Mouse (Mus musculus): ENCODE measurements around the gene Zfp65. TPM values are rescaled to one million over a fixed set of nuclear protein-coding genes. Genes with fewer than 3 reads are reported as not detected.
"Not testable (repeated sequence)": the region's sequence is repeated elsewhere in the genome, so short reads cannot be mapped to it uniquely, and the experiment has no call there.

Gene Zfp65
- polyA plus RNA-seq, 1 experiment: 1.3 TPM

DNA sequence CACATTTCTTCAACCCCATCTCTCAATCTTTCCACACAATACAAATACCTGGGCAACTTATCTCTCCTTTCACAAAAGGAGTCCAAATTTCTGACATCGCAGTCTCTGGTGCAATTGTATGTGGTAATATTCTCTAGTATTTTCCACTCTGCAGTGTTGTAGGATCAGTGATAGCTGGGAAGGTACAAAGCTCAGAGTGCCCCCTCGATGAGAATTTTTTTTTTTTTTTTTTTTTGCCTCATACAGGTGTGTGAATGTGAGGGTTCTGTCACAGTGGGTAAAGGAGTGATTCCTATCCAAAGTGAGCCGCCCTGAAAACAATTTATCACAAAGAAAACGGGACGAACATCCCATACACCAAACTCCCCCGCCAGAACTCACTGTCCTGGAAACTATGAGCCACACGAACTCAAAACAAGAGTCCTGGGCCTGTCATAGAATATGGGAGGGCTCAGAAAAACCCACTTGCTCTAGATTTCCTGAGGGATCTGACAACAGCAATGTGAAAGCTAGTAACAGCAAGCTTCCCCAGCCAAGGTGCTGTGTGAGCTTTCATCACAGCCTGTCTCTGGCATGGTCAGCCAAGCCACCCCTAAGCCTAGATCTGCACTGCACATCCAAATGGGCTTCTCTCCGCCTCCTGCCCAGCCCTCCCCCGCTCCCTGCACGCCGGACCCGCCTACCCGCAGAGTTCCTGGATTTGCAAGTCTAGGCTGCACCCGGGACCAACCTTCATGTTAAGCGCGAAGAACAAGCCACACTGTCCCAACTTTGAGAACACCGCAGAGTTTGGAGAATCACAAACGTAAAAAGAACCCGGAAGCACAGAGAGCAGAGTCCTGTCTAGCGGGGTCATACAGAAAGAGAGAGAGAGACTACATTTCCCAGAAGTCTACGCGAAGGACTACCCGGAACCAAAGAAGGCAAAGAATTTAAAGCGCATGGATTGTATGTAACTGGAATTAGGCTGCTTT lies 25.6 kb upstream of the Zfp65 start, which contains the start of gene Zfp85:
Gene Zfp85 (minus strand): TSS at position 896 of the 974 bp plus-strand sequence.
- TF ChIP-seq POLR2A (IDR thresholded peaks at IDR 0.05; ENCODE audit: insufficient read length, low read depth) (peak; percentile 29), SRF (IDR thresholded peaks at IDR 0.05; ENCODE audit: control insufficient read depth, insufficient read length, low read depth) (no peak)
- H3K4me3 ChIP-seq: peak within 1 kb of the TSS; percentile 33
- no peaks in the 10 kb centered on the region for H3K79me2 ChIP-seq (ENCODE audit: control insufficient read depth, insufficient read depth)
- no peak within 1 kb of the TSS for H3ac ChIP-seq (ENCODE audit: control insufficient read depth, insufficient read length)
- peaks cover 3% of the 10 kb centered on the region for H3K36me3 ChIP-seq (ENCODE audit: control insufficient read depth, insufficient read depth)
- H3K4me2 ChIP-seq (ENCODE audit: low read depth): peak within 1 kb of the TSS; percentile 84
- no peaks in the 10 kb centered on the region for H3K27me3 ChIP-seq (ENCODE audit: control insufficient read depth, insufficient read depth, insufficient read length)

DNA sequence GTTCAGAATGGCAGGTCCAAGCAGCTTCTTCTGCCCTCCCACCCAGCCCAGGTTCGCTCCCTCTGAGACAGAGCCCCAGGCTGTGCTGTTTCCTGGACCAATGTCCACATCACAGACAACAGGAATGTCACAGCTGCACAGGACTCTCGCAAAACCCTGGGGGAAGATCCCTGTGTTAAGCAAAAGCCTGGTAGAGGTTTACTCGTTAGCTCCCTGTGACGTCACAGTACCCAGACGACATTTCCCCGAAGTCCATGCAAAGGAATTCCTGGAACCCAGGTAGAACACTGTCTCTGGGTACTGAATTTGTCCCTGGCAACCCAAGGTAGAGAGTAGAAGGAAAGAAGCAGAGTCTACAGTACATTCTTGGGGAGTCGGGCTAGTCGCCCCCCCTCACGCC lies 14.9 kb upstream of the Zfp65 start:
- Histone ChIP-seq H3ac (ENCODE audit: control insufficient read depth, insufficient read length) (no peak overlapping the region), H3K4me2 (ENCODE audit: low read depth) (no peak overlapping the region), H3K4me3 (no peak overlapping the region), H3K79me2 (ENCODE audit: control insufficient read depth, insufficient read depth) (no peaks in the 10 kb centered on the region), H3K27me3 (ENCODE audit: control insufficient read depth, insufficient read depth, insufficient read length) (no peaks in the 10 kb centered on the region), H3K36me3 (ENCODE audit: control insufficient read depth, insufficient read depth) (peaks cover 10% of the 10 kb centered on the region)
- TF ChIP-seq MYOD1 (IDR thresholded peaks at IDR 0.05; ENCODE audit: control insufficient read depth in 1 of 3, insufficient read length in 2 of 3, low read depth in 2 of 3) (no peak), POLR2AphosphoS2 (IDR thresholded peaks at IDR 0.05; ENCODE audit: insufficient read length, low read depth) (no peak), USF1 (IDR thresholded peaks at IDR 0.05; ENCODE audit: low read depth) (no peak), MAX (IDR thresholded peaks at IDR 0.05; ENCODE audit: low read depth) (no peak), MYOG (IDR thresholded peaks at IDR 0.05; ENCODE audit: control insufficient read depth in 1 of 3, insufficient read depth in 1 of 3, insufficient read length in 2 of 3, low read depth in 2 of 3) (no peak), TCF3 (IDR thresholded peaks at IDR 0.05; ENCODE audit: insufficient read length, low read depth) (no peak), CEBPB (IDR thresholded peaks at IDR 0.05; ENCODE audit: insufficient read depth, poor library complexity, severe bottlenecking) (no peak), REST (IDR thresholded peaks at IDR 0.05; ENCODE audit: insufficient read depth, insufficient read length) (no peak), POLR2A (IDR thresholded peaks at IDR 0.05; ENCODE audit: insufficient read length, low read depth) (no peak), TCF12 (IDR thresholded peaks at IDR 0.05; ENCODE audit: insufficient read depth, poor library complexity, severe bottlenecking) (no peak)

DNA sequence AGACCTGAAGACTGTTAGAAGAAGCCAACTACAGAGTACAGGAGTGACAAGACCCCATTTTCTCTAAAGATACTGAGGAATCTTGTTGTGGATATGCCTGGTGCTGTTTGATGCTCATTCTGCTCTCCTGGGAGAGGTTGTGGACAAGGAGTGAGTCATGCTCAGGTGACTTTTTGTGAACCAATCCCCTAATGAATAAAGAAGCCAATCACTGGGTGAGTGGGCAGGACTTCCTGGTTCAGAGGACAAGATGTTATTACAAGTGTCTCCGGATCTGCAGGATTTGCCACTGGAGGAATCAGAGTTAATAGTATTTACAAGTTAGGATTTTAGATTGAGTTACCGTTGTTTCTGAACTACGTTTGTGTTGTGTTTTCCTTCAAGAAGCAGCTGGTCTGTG lies 14.0 kb upstream of the Zfp65 start:
- TF ChIP-seq E2F4 (IDR thresholded peaks at IDR 0.05; ENCODE audit: insufficient read depth): no peak
- no peak for TF ChIP-seq SRF (IDR thresholded peaks at IDR 0.05; ENCODE audit: control insufficient read depth, insufficient read length, low read depth)
- no peak for TF ChIP-seq POLR2AphosphoS2 (IDR thresholded peaks at IDR 0.05; ENCODE audit: insufficient read length, low read depth)
- no peak for TF ChIP-seq CEBPB (IDR thresholded peaks at IDR 0.05; ENCODE audit: insufficient read depth, poor library complexity, severe bottlenecking)
- no peak for TF ChIP-seq POLR2A (IDR thresholded peaks at IDR 0.05; ENCODE audit: insufficient read length, low read depth)
- no peak for TF ChIP-seq MYOG (IDR thresholded peaks at IDR 0.05; ENCODE audit: control insufficient read depth in 1 of 3, insufficient read depth in 1 of 3, insufficient read length in 2 of 3, low read depth in 2 of 3)
- no peak for TF ChIP-seq MYOD1 (IDR thresholded peaks at IDR 0.05; ENCODE audit: control insufficient read depth in 1 of 3, insufficient read length in 2 of 3, low read depth in 2 of 3)
- no peak for TF ChIP-seq TCF3 (IDR thresholded peaks at IDR 0.05; ENCODE audit: insufficient read length, low read depth)
- TF ChIP-seq USF1 (IDR thresholded peaks at IDR 0.05; ENCODE audit: low read depth): no peak
- TF ChIP-seq MAX (IDR thresholded peaks at IDR 0.05; ENCODE audit: low read depth): no peak
- TF ChIP-seq TCF12 (IDR thresholded peaks at IDR 0.05; ENCODE audit: insufficient read depth, poor library complexity, severe bottlenecking): no peak
- TF ChIP-seq REST (IDR thresholded peaks at IDR 0.05; ENCODE audit: insufficient read depth, insufficient read length): no peak
- no peak overlapping the region for H3K4me3 ChIP-seq
- no peak overlapping the region for H3ac ChIP-seq (ENCODE audit: control insufficient read depth, insufficient read length)
- H3K4me2 ChIP-seq (ENCODE audit: low read depth): no peak overlapping the region
- H3K36me3 ChIP-seq (ENCODE audit: control insufficient read depth, insufficient read depth): no peaks in the 10 kb centered on the region
- H3K27me3 ChIP-seq (ENCODE audit: control insufficient read depth, insufficient read depth, insufficient read length): no peaks in the 10 kb centered on the region
- H3K79me2 ChIP-seq (ENCODE audit: control insufficient read depth, insufficient read depth): no peaks in the 10 kb centered on the region

DNA sequence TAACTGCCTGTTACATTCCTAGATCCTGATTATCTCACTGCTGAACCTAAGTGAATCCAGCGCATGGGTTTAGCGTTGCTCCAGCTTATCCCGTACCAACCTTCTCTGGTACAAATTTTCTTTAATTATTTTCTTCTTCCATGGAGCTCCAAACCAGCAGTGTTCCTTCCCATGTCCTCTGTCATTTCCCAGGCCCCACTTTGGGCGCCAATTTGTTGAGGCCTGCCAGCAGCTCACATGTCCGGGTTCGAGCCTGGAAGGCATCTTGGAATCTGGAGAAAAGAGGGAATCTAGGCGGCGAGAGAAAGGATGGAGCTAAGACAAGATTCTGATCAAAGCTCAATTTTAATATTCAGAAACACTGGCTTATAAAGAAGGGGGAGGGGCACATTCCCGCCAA lies 5.4 kb upstream of the Zfp65 start:
- not testable (repeated sequence) for H3K79me2 ChIP-seq (ENCODE audit: control insufficient read depth, insufficient read depth); H3K27me3 ChIP-seq (ENCODE audit: control insufficient read depth, insufficient read depth, insufficient read length); H3K4me2 ChIP-seq (ENCODE audit: low read depth); H3K36me3 ChIP-seq (ENCODE audit: control insufficient read depth, insufficient read depth); H3ac ChIP-seq (ENCODE audit: control insufficient read depth, insufficient read length); H3K4me3 ChIP-seq

DNA sequence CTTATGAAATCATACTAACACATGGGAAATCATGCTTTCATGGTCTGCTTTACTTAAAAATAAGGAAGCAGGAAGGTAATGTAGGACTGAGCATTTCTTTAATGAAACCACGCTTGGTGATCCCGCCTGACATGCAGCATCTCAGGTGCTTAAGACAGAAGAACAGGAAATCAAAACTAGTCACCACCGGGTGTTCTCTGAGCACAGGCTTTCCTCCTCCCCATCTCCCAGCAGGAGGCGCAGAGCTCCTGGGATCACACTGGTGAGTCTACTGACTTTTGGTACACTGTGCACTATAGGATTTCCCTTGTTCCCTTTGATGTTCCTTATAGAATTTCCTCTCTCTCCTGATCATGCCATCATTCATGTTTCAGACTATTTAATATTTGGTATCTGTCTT lies 468 bp upstream of the Zfp65 start:
- not testable (repeated sequence) for H3K79me2 ChIP-seq (ENCODE audit: control insufficient read depth, insufficient read depth); H3ac ChIP-seq (ENCODE audit: control insufficient read depth, insufficient read length); H3K27me3 ChIP-seq (ENCODE audit: control insufficient read depth, insufficient read depth, insufficient read length); H3K36me3 ChIP-seq (ENCODE audit: control insufficient read depth, insufficient read depth)
- H3K4me2 ChIP-seq (ENCODE audit: low read depth): peak overlapping the region; percentile 95
- H3K4me3 ChIP-seq: peak overlapping the region; percentile 57
